ENCODE assay signal across 25 mouse cellular contexts in genomic region chr6:66941792-66942191, GRCm38 (mm10). TPM values are rescaled to one million over a fixed set of nuclear protein-coding genes. Genes with fewer than 3 reads are reported as not detected.
DNase-seq lines count a peak whose midpoint lies in the region; ATAC-seq and TF ChIP-seq lines count a peak whose summit lies in the region.
"Had no signal": no experiment of that assay in that cellular context is flagged by ENCODE, and none has a peak within 500 bp of the region (broad histone marks: within the 10 kb centered on the region; RNA-seq: fewer than 3 reads in every experiment).

No protein-coding gene starts in this region.

- no peak overlapping the region for H3K4me2 ChIP-seq in hindbrain, embryonic 16.5 days (ENCODE audit: low read length)
- no peak overlapping the region for H3K4me2 ChIP-seq in hindbrain, embryonic 14.5 days (replicated peaks)
- H3K4me2 ChIP-seq in forebrain, embryonic 14.5 days (ENCODE audit: low read length): no peak overlapping the region
- no peak overlapping the region for H3K4me2 ChIP-seq in stomach, postnatal 0 days (replicated peaks; ENCODE audit: low read depth)
- H3K4me2 ChIP-seq: embryonic facial prominence, embryonic 12.5 days; forebrain, embryonic 13.5 days; hindbrain, embryonic 15.5 days; intestine, embryonic 15.5 days; limb, embryonic 13.5 days; liver, embryonic 13.5 days; lung, embryonic 14.5 days; midbrain, embryonic 12.5 days had no signal

- no peaks in the 10 kb centered on the region for H3K36me3 ChIP-seq in hindbrain, embryonic 16.5 days (ENCODE audit: control insufficient read depth, insufficient read depth, low read length)
- H3K36me3 ChIP-seq in hindbrain, embryonic 14.5 days (replicated peaks; ENCODE audit: control insufficient read depth, insufficient read depth): no peaks in the 10 kb centered on the region
- no peaks in the 10 kb centered on the region for H3K36me3 ChIP-seq in forebrain, embryonic 14.5 days (ENCODE audit: control insufficient read depth, insufficient read depth, low read length)
- H3K36me3 ChIP-seq in stomach, postnatal 0 days (ENCODE audit: control insufficient read depth, insufficient read depth, low read length): no peaks in the 10 kb centered on the region
- H3K36me3 ChIP-seq: embryonic facial prominence, embryonic 12.5 days; hindbrain, embryonic 15.5 days; intestine, embryonic 15.5 days; limb, embryonic 13.5 days; liver, embryonic 13.5 days; midbrain, embryonic 12.5 days had no signal

- no peak overlapping the region for H3K27ac ChIP-seq in hindbrain, embryonic 16.5 days (ENCODE audit: low read depth, low read length)
- H3K27ac ChIP-seq in hindbrain, embryonic 14.5 days: no peak overlapping the region
- H3K27ac ChIP-seq in forebrain, embryonic 14.5 days (ENCODE audit: low read depth, low read length): no peak overlapping the region
- H3K27ac ChIP-seq in stomach, postnatal 0 days (replicated peaks): no peak overlapping the region; the same call in 1 of the 2 replicates
- H3K27ac ChIP-seq: embryonic facial prominence, embryonic 12.5 days; forebrain, embryonic 13.5 days; heart, adult 2 months; hindbrain, embryonic 15.5 days; intestine, embryonic 15.5 days; limb, embryonic 13.5 days; liver, embryonic 13.5 days; midbrain, embryonic 12.5 days had no signal

- peaks cover 5% of the 10 kb centered on the region; the same call in 1 of the 2 replicates for H3K4me1 ChIP-seq in hindbrain, embryonic 16.5 days (ENCODE audit: control insufficient read depth, insufficient read depth, low read depth, low read length)
- 0 out of 2 replicates have a peak, but pooled peaks cover 4% of the 10 kb centered on the region for H3K4me1 ChIP-seq in hindbrain, embryonic 14.5 days (replicated peaks; ENCODE audit: control insufficient read depth, insufficient read depth, low read length)
- peaks cover 5% of the 10 kb centered on the region; the same call in 1 of the 2 replicates for H3K4me1 ChIP-seq in forebrain, embryonic 14.5 days (ENCODE audit: control insufficient read depth, insufficient read depth, low read length)
- 0 out of 2 replicates have a peak, but pooled peaks cover 3% of the 10 kb centered on the region for H3K4me1 ChIP-seq in stomach, postnatal 0 days (replicated peaks; ENCODE audit: control insufficient read depth, insufficient read depth)

- no peak for TF ChIP-seq CTCF in stomach, postnatal 0 days (IDR thresholded peaks at IDR 0.05; ENCODE audit: low read depth)

- H3K27me3 ChIP-seq in hindbrain, embryonic 16.5 days (replicated peaks; ENCODE audit: control insufficient read depth, insufficient read depth, low read length): no peaks in the 10 kb centered on the region
- H3K27me3 ChIP-seq in hindbrain, embryonic 14.5 days (ENCODE audit: control insufficient read depth, insufficient read depth, low read length): no peaks in the 10 kb centered on the region
- H3K27me3 ChIP-seq in forebrain, embryonic 14.5 days (replicated peaks; ENCODE audit: control insufficient read depth, insufficient read depth, low read length): no peaks in the 10 kb centered on the region
- H3K27me3 ChIP-seq in stomach, postnatal 0 days (ENCODE audit: control insufficient read depth, insufficient read depth, low read length): no peaks in the 10 kb centered on the region
- H3K27me3 ChIP-seq: embryonic facial prominence, embryonic 12.5 days; forebrain, embryonic 13.5 days; hindbrain, embryonic 15.5 days; intestine, embryonic 15.5 days; limb, embryonic 13.5 days; liver, embryonic 13.5 days; midbrain, embryonic 12.5 days had no signal

- 62% methylated on average over 6 of the region's 6 CpGs for WGBS in hindbrain, embryonic 16.5 days
- 70% methylated on average over 6 of the region's 6 CpGs for WGBS in hindbrain, embryonic 14.5 days
- WGBS in forebrain, embryonic 14.5 days: 53% methylated on average over 6 of the region's 6 CpGs
- 51% methylated on average over 6 of the region's 6 CpGs for WGBS in stomach, postnatal 0 days

- no peak for DNase-seq in hindbrain, embryonic 14.5 days (ENCODE audit: low spot score)
- DNase-seq in B cell, adult 2 months: peak; percentile 21 to 25
- DNase-seq in forebrain, embryonic 14.5 days (ENCODE audit: low spot score): no peak
- no peak for DNase-seq in stomach, postnatal 0 days (ENCODE audit: low spot score)
- DNase-seq: adrenal gland, postnatal 25 days; cerebellum, adult 11 months; cerebellum, postnatal 10 days; gastrocnemius, postnatal 25 days; kidney, adult 8-10 months; kidney, postnatal 14 days; liver, embryonic 13.5 days; lung, embryonic 14.5 days; lung, postnatal 36 days; right cerebral cortex, postnatal 14 days had no signal

- no peaks in the 10 kb centered on the region for H3K9me3 ChIP-seq in hindbrain, embryonic 16.5 days (ENCODE audit: control insufficient read depth, low read length)
- no peaks in the 10 kb centered on the region for H3K9me3 ChIP-seq in hindbrain, embryonic 14.5 days (ENCODE audit: control insufficient read depth, low read length)
- no peaks in the 10 kb centered on the region for H3K9me3 ChIP-seq in forebrain, embryonic 14.5 days (replicated peaks; ENCODE audit: control insufficient read depth, low read length)
- no peaks in the 10 kb centered on the region for H3K9me3 ChIP-seq in stomach, postnatal 0 days (ENCODE audit: control insufficient read depth, low read length)
- H3K9me3 ChIP-seq: embryonic facial prominence, embryonic 12.5 days; forebrain, embryonic 13.5 days; hindbrain, embryonic 15.5 days; intestine, embryonic 15.5 days; limb, embryonic 13.5 days; liver, embryonic 13.5 days; midbrain, embryonic 12.5 days had no signal

- H3K4me3 ChIP-seq in hindbrain, embryonic 16.5 days (ENCODE audit: low read length): no peak overlapping the region
- no peak overlapping the region for H3K4me3 ChIP-seq in hindbrain, embryonic 14.5 days (replicated peaks; ENCODE audit: low read length)
- H3K4me3 ChIP-seq in forebrain, embryonic 14.5 days (ENCODE audit: low read depth, low read length): no peak overlapping the region
- no peak overlapping the region for H3K4me3 ChIP-seq in stomach, postnatal 0 days (ENCODE audit: low read depth, low read length)
- H3K4me3 ChIP-seq: embryonic facial prominence, embryonic 12.5 days; erythroblast, embryonic 14.5 days; forebrain, embryonic 13.5 days; heart, adult 2 months; hindbrain, embryonic 15.5 days; intestine, embryonic 15.5 days; limb, embryonic 13.5 days; liver, embryonic 13.5 days; midbrain, embryonic 12.5 days had no signal

- no peak overlapping the region for H3K9ac ChIP-seq in hindbrain, embryonic 16.5 days (ENCODE audit: low read depth, low read length)
- no peak overlapping the region for H3K9ac ChIP-seq in hindbrain, embryonic 14.5 days
- no peak overlapping the region for H3K9ac ChIP-seq in forebrain, embryonic 14.5 days (ENCODE audit: low read length)
- H3K9ac ChIP-seq in stomach, postnatal 0 days (ENCODE audit: low read length): no peak overlapping the region
- H3K9ac ChIP-seq: embryonic facial prominence, embryonic 12.5 days; forebrain, embryonic 13.5 days; hindbrain, embryonic 15.5 days; intestine, embryonic 15.5 days; limb, embryonic 13.5 days; liver, embryonic 13.5 days; lung, embryonic 14.5 days; midbrain, embryonic 12.5 days had no signal

- peak; percentile 16; the same call in 1 of the 2 replicates for ATAC-seq in hindbrain, embryonic 16.5 days
- ATAC-seq in hindbrain, embryonic 14.5 days (ENCODE audit: low FRiP score): no peak
- ATAC-seq in granulocyte monocyte progenitor cell, adult 5-6 weeks (replicated peaks; ENCODE audit: poor library complexity, severe bottlenecking): peak; percentile 52
- ATAC-seq in megakaryocyte-erythroid progenitor cell, adult 5-6 weeks (replicated peaks; ENCODE audit: low FRiP score, low TSS enrichment, poor library complexity, severe bottlenecking): peak; percentile 33
- ATAC-seq in forebrain, embryonic 14.5 days: no peak
- ATAC-seq in stomach, postnatal 0 days (ENCODE audit: low FRiP score, low TSS enrichment): no peak
- ATAC-seq: forebrain, embryonic 13.5 days; intestine, embryonic 15.5 days had no signal

- TF ChIP-seq EP300 in stomach, postnatal 0 days (optimal IDR thresholded peaks at IDR 0.05): no peak

RNA-seq across cellular contexts. Expression of gene Gng12, which starts 45.6 kb away (rescaled TPM):
- 70.0 and 76.9 TPM in 2 replicates for polyA plus RNA-seq in hindbrain, embryonic 16.5 days (2015; fragmentation: Nextera tagmentation; extraction: Ambion mirVana)
- 71.2 and 83.5 TPM in 2 replicates for polyA plus RNA-seq in hindbrain, embryonic 14.5 days (2014; fragmentation: Nextera tagmentation; extraction: Ambion mirVana)
- total RNA-seq in granulocyte monocyte progenitor cell, adult 5-6 weeks (2014; fragmentation: Nextera tagmentation): 144 and 151 TPM in 2 replicates
- total RNA-seq in granulocyte monocyte progenitor cell, adult 5-6 weeks (2017): 116 and 143 TPM in 2 replicates
- total RNA-seq in megakaryocyte-erythroid progenitor cell, adult 5-6 weeks (2014; fragmentation: Nextera tagmentation): 25.4 and 39.3 TPM in 2 replicates
- 27.8 and 37.5 TPM in 2 replicates for total RNA-seq in megakaryocyte-erythroid progenitor cell, adult 5-6 weeks (2017)
- 27.8 and 40.4 TPM in 2 replicates for polyA plus RNA-seq in forebrain, embryonic 14.5 days (2014; fragmentation: Nextera tagmentation; extraction: Ambion mirVana)
- polyA plus RNA-seq in stomach, postnatal 0 days (2015; fragmentation: Nextera tagmentation; extraction: Ambion mirVana): 164 and 166 TPM in 2 replicates

Comparison
In these comparisons a context has a peak if more than half of its experiments do, and no peak if none do; other contexts are left out.
1. ATAC-seq: peak in hindbrain, embryonic 16.5 days (single experiment), granulocyte monocyte progenitor cell, adult 5-6 weeks (single experiment) and megakaryocyte-erythroid progenitor cell, adult 5-6 weeks (single experiment); none in hindbrain, embryonic 14.5 days (single experiment), forebrain, embryonic 14.5 days (single experiment) and stomach, postnatal 0 days (single experiment).
2. DNase-seq: peak in B cell, adult 2 months (2 of 2); none in hindbrain, embryonic 14.5 days (single experiment), forebrain, embryonic 14.5 days (single experiment) and stomach, postnatal 0 days (single experiment).